Mouse (Mus musculus) bone marrow macrophage, adult 2 months (primary cell): ENCODE measurements at regions not wholly inside any gene's neighbourhood (a gene's known extent, or its start where the extent isn't known, plus 50 kb on each side); places are given as distances from the start of the nearest gene placed in this dataset.

Experiments used
- H3K27ac ChIP-seq: 2 replicates; pipeline ENCODE4 v1.5.1; 2012; ENCODE audit warnings: low read depth, low read length; ENCODE audit not compliant: insufficient read depth
- H3K4me1 ChIP-seq: 2 replicates; pipeline ENCODE4 v1.6.1; 2012; ENCODE audit warnings: low read length; ENCODE audit not compliant: control insufficient read depth, insufficient read depth
- H3K4me3 ChIP-seq: 2 replicates; pipeline ENCODE4 v1.5.1; 2012; ENCODE audit warnings: mild to moderate bottlenecking, low read length, moderate library complexity; ENCODE audit not compliant: insufficient read depth
- CTCF ChIP-seq: IDR thresholded peaks from 2 replicates; pipeline ENCODE4 v1.5.1; 2012; ENCODE audit warnings: low read depth, mild to moderate bottlenecking, low read length, moderate library complexity
- POLR2A ChIP-seq: IDR thresholded peaks from 2 replicates; pipeline ENCODE4 v1.6.1; 2012; ENCODE audit warnings: mild to moderate bottlenecking, low read depth, low read length, borderline replicate concordance

DNA sequence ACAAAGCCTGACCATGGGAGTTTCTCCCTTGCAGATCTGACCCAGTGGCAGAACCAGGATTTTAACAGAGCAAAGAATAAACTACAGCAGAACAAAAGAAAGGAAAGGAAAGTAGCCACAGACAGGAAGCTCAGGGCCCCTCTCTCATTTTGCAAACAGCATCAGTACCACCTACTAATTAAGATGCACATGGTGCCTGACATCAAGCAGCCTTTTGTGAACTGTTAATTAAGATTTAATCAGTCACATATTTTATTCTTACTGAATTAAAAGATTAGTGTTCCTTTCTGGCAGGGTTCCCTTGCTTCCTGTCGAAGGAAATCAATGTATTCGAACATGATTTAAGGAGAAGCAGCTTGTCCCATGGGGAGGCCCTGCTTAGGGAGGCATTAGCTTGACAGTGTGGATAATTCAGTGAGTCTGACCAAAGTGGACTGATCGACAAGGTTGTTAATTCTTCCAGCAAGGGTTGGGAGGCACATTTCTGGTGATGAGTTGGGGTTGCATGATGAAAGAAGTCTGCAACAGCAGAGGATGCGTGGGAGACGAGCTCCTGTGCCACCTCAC, 156.1 kb upstream of the Eef2kmt start:
- TF ChIP-seq POLR2A (no peak), CTCF (no peak)
- Histone ChIP-seq H3K27ac (no peak overlapping the region), H3K4me3 (no peak overlapping the region), H3K4me1 (no peaks in the 10 kb centered on the region)

GRCm38 (mm10) chr16:5406711-5407110, 150.9 kb upstream of the Eef2kmt start:
- Histone ChIP-seq H3K27ac (no peak overlapping the region), H3K4me1 (no peaks in the 10 kb centered on the region), H3K4me3 (no peak overlapping the region)
- no peak for TF ChIP-seq POLR2A
- TF ChIP-seq CTCF, result peak; percentile 89

- Histone ChIP-seq H3K4me3 (no peak overlapping the region), H3K4me1 (no peaks in the 10 kb centered on the region), H3K27ac (no peak overlapping the region)
- TF ChIP-seq CTCF (no peak), POLR2A (no peak)
Measured at GRCm38 (mm10) chr16:5393336-5393735, 137.6 kb upstream of the Eef2kmt start.

DNA sequence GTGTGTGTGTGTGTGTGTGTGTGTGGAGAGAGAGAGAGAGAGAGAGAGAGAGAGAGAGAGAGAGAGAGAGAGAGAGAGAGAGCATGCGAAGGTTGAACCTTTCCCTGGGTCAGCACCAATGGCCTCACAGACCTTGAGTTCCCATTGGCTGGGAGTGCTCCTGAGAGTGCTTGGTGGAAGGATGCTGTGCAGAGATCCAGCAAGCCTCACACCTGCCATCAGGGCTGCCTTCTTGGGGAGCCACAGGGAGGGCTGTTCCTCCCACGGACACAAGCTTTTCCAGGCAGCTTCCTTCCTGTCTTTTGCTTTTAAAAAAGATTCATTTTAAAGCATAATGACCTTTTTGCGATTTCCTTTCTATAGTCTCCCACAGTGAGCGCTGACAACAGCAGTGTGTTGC, 127.1 kb upstream of the Eef2kmt start:
- H3K4me1 ChIP-seq, result no peaks in the 10 kb centered on the region

DNA sequence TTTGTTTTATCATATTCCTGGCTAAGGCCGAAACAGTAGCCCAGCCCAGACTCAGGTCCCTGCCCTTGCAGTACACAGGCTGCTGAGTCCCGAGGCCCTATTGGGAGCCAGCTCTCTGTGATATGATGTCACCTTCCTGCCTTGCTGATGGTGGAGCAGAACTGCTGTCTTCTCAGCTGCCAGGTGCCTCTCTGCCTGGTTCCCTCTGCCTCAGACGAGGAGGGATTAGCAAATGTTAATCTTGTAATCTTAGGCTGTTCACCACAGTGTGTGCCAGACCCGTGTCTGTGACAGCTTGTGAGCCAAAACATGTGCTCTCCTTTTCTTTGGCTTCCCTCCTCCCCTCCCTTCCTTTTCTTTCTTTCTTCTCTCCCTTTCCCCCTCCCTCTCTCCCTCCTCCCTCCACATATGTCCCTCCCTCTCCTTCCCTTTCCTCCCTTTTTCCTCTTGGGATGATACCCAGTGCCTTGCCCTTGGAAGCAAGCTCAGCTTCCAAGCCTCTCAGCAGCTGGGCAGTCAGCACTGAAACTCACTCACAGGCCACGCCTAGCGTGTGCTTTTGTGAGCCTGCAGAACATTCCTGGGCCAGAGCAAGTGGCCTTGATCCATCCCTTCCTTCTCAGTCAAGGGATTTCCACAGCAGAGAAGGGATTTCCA, 126.6 kb upstream of the Eef2kmt start:
- Histone ChIP-seq H3K4me1 (no peaks in the 10 kb centered on the region), H3K27ac (no peak overlapping the region), H3K4me3 (no peak overlapping the region)
- no peak for TF ChIP-seq POLR2A
- TF ChIP-seq CTCF, result no peak

More for the DNA sequence above, 127.1 kb upstream of the Eef2kmt start:
- Histone ChIP-seq H3K4me3 (no peak overlapping the region), H3K27ac (no peak overlapping the region)
- TF ChIP-seq POLR2A (no peak), CTCF (no peak)

GRCm38 (mm10) chr16:5380626-5381025, 124.8 kb upstream of the Eef2kmt start:
- Histone ChIP-seq H3K27ac (no peak overlapping the region), H3K4me1 (no peaks in the 10 kb centered on the region), H3K4me3 (no peak overlapping the region)
- TF ChIP-seq POLR2A (no peak), CTCF (no peak)

DNA sequence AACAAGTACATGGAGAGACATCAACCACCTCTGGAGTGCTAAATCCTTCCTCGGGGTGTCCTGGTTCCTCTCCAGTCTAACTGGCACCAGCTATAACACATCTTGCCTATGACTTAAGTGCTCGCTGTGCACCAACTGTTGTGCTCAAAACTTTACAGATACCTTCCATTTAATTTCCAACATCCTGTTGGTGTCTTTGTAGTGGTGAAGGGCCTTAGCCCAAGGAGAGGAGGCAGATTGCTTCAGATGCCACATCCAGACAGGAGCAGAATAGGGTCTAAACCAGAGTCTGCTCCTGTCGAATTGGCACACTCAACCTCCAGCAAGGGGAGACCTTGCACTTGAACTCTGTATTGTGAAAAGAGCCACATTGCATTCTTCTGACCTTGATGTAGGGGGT, 121.2 kb upstream of the Eef2kmt start:
- H3K27ac ChIP-seq, result no peak overlapping the region
- no peak for TF ChIP-seq CTCF
- TF ChIP-seq POLR2A, result no peak

DNA sequence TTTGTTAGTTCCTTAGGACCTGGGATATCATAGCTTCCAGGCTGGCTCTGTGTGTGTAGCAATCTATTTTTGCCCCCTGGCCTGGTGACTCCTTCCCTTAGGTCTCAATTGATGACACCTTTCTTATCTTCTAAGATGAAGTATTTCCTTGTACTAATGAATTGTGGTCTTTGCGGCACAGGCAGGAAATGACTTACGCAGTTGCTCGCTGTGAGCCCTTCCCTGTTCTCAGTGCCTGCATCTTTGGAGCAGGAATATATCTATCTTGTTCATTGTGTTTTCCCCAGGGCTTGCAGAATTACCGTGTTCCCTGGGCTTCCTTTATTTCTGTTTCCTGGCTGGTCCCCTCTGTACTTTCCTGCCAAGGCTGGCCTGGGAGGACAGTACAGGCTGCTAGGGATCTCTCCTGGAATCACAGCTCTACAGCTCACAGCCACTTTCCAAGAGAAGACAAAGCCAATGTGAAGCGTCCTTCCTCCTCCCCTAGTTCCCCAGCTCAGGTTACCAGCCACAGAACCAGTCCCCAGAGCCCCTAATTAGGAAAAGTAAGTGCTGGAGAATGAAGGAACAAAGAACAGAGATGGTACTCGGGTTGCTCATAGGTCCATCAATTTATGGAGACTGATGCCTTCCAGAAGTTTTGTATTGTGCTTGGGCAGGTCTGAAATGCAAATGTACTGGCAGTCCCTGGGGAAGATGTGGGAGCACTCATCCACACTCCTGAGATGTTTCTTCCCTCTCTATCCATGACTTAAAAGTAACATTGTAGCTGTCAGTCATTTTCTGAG, 119.2 kb upstream of the Eef2kmt start:
- Histone ChIP-seq H3K27ac (no peak overlapping the region), H3K4me1 (no peaks in the 10 kb centered on the region), H3K4me3 (no peak overlapping the region)
- TF ChIP-seq POLR2A (no peak), CTCF (no peak)

More for the DNA sequence above, 121.2 kb upstream of the Eef2kmt start:
- Histone ChIP-seq H3K4me3 (no peak overlapping the region), H3K4me1 (no peaks in the 10 kb centered on the region)

DNA sequence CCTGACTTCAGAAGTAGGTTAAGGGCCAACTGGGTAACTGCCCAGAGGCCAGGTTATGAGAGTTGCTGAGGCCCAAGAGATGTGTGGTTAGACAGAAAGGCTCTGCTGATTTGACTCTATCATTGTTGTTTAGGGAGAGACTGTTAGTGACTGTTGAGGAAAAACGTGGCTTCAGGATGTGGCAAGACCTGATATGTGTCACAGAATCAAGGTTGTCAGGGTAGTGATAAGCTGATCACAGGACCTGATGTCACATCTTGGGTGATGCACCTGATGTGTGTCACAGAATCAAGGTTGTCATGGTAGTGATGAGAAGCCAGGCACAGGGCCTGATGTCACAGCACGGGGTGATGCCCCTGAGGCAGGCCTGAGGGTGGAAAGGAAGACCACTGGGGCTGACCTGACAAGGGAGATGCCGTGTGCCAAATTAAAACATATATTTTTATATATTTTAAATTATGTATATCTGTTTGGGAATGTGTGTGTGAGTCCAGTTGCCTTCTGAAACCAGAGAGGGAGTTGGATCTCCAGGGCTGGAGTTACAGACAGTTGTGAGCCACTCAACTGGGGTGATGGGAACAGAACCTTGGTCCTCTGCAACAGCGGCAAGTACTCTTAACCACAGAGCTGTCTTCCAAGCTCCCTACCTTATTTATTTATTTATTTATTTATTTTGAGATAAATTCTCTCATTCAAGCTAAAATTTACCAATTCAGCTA, 115.6 kb upstream of the Eef2kmt start:
- TF ChIP-seq CTCF (no peak), POLR2A (no peak)
- no peak overlapping the region for H3K4me3 ChIP-seq
- peaks cover 3% of the 10 kb centered on the region; the same call in 1 of the 2 replicates for H3K4me1 ChIP-seq
- H3K27ac ChIP-seq, result no peak overlapping the region

- TF ChIP-seq CTCF (no peak), POLR2A (no peak)
- Histone ChIP-seq H3K4me3 (no peak overlapping the region), H3K4me1 (peaks cover 3% of the 10 kb centered on the region; the same call in 1 of the 2 replicates), H3K27ac (no peak overlapping the region)
Measured at GRCm38 (mm10) chr16:5370496-5370895, 114.7 kb upstream of the Eef2kmt start.
